Mouse (Mus musculus) G1E (cell line): ENCODE data around the gene Zfp592.

Experiments used
- CTCF ChIP-seq: IDR thresholded peaks from 2 replicates; pipeline ENCODE4 v1.5.1; 2012; ENCODE audit warnings: low read depth, low read length, inconsistent platforms, mixed read lengths
- POLR2AphosphoS5 ChIP-seq: IDR thresholded peaks from 2 replicates; pipeline ENCODE4 v1.6.1; 2012; ENCODE audit warnings: low read depth, low read length, inconsistent platforms; ENCODE audit not compliant: insufficient replicate concordance
- TAL1 ChIP-seq: conservative IDR thresholded peaks from 2 replicates; pipeline ENCODE4 v1.6.1; 2012; ENCODE audit warnings: low read depth, low read length, inconsistent platforms, mixed read lengths

DNA sequence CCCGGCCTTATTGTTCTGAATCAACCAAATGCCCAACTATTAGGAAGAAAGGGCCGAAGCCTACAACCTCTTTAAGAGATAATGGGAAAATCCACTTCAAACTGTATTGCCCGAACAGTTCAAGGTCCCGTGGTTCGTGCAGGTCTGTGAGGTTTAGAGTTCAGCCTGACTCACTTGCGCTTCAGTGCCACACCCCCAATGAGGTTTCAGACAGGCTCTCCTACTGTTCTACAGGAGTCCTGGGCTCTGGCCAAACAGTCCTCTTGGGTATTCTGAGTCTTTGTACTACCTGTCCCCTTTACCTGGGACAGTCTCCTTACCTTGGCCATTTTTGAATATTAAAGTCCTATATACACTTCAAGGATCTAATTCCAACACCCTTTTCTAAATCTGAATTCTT lies 3.2 kb upstream of the Zfp592 start:
- TF ChIP-seq TAL1: no peak
- no peak for TF ChIP-seq CTCF
- no peak for TF ChIP-seq POLR2AphosphoS5
